Mouse (Mus musculus) brain, embryonic 14.5 days (tissue): ENCODE results near the gene Frem2.

Experiments used
- CTCF ChIP-seq: fragments of 200-500 bp; IDR thresholded peaks from 2 replicates; pipeline ENCODE4 v1.5.1; 2012; ENCODE audit warnings: inconsistent platforms, mild to moderate bottlenecking, moderate library complexity, borderline replicate concordance; ENCODE audit not compliant: insufficient read depth, insufficient read length; ENCODE audit errors: extremely low read depth
- POLR2A ChIP-seq: fragments of 200-500 bp; IDR thresholded peaks from 2 replicates; pipeline ENCODE4 v1.6.1; 2012; ENCODE audit warnings: mild to moderate bottlenecking, inconsistent platforms, borderline replicate concordance; ENCODE audit not compliant: poor library complexity, insufficient read depth, insufficient read length, severe bottlenecking; ENCODE audit errors: extremely low read depth

DNA sequence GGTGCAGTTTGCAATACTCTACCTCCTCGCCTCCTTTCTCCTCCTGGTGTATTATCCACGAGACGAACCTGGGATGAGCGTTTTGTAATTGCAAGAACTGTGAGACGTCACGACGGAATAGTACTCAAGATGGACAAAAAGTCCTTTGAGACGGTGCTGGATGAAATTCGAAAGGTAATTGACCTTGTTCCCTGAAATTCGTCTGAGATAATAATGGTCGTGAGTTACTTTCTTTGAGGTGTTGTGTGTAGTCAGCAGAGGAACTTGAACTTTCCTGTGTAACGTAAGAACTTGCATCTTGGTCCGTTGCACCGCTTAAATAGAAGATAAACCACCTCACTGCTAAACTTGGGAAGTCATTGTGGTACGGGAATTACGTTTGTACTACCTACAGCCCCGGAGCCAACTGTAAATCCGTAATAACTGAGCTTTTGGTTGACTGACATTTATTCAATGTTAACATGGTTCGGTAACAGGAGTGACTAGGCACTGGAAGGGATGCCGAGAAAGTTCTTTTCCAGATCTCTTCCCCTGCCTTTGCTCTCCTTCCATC lies 192.9 kb downstream of the Frem2 start:
- TF ChIP-seq CTCF (no peak), POLR2A (no peak)
